Mouse (Mus musculus) myocyte (in vitro differentiated cells): ENCODE measurements around the gene Fyn. TPM values are rescaled to one million over a fixed set of nuclear protein-coding genes. Genes with fewer than 3 reads are reported as not detected.

Experiments
- H3K27me3 ChIP-seq: one replicate; pipeline ENCODE4 v1.6.1; 2011; ENCODE audit not compliant: control insufficient read depth, insufficient read depth, insufficient read length
- H3K36me3 ChIP-seq: one replicate; pipeline ENCODE4 v1.6.1; 2011; ENCODE audit not compliant: control insufficient read depth, insufficient read depth
- H3K4me2 ChIP-seq: one replicate; pipeline ENCODE4 v1.6.1; 2011; ENCODE audit warnings: low read depth, control low read depth
- H3K4me3 ChIP-seq: one replicate; pipeline ENCODE4 v1.5.1; 2011; ENCODE audit warnings: mild to moderate bottlenecking, control low read depth, moderate library complexity
- H3K79me2 ChIP-seq: one replicate; pipeline ENCODE4 v1.6.1; 2011; ENCODE audit not compliant: control insufficient read depth, insufficient read depth
- H3ac ChIP-seq: one replicate; pipeline ENCODE4 v1.6.1; 2011; ENCODE audit not compliant: control insufficient read depth, insufficient read length
- CEBPB ChIP-seq: IDR thresholded peaks from 2 replicates; pipeline ENCODE4 v1.6.1; 2011; ENCODE audit warnings: mild to moderate bottlenecking, moderate library complexity; ENCODE audit not compliant: poor library complexity, insufficient read depth, severe bottlenecking
- E2F4 ChIP-seq: IDR thresholded peaks from one replicate; pipeline ENCODE4 v1.6.1; 2011; ENCODE audit warnings: mild to moderate bottlenecking, control low read depth, moderate library complexity; ENCODE audit not compliant: insufficient read depth
- MAX ChIP-seq: IDR thresholded peaks from one replicate; pipeline ENCODE4 v1.6.1; 2011; ENCODE audit warnings: low read depth, mild to moderate bottlenecking, control low read depth
- MYOD1 ChIP-seq, 3 experiments: IDR thresholded peaks; one replicate each; pipeline ENCODE4 v1.6.1; 2011; ENCODE audit warnings: control low read depth in 2 of 3, low read depth in 2 of 3, mild to moderate bottlenecking in 2 of 3, moderate library complexity in 1 of 3; ENCODE audit not compliant: insufficient read length in 2 of 3, control insufficient read depth in 1 of 3
- MYOG ChIP-seq, 3 experiments: IDR thresholded peaks; one replicate each; pipeline ENCODE4 v1.6.1; 2011; ENCODE audit warnings: control low read depth in 2 of 3, low read depth in 2 of 3, mild to moderate bottlenecking in 2 of 3; ENCODE audit not compliant: insufficient read length in 2 of 3, control insufficient read depth in 1 of 3, insufficient read depth in 1 of 3
- POLR2A ChIP-seq: IDR thresholded peaks from one replicate; pipeline ENCODE4 v1.6.1; 2011; ENCODE audit warnings: low read depth, mild to moderate bottlenecking, control low read depth, moderate library complexity; ENCODE audit not compliant: insufficient read length
- POLR2AphosphoS2 ChIP-seq: IDR thresholded peaks from one replicate; pipeline ENCODE4 v1.6.1; 2011; ENCODE audit warnings: low read depth, control low read depth; ENCODE audit not compliant: insufficient read length
- REST ChIP-seq: IDR thresholded peaks from one replicate; pipeline ENCODE4 v1.6.1; 2011; ENCODE audit warnings: mild to moderate bottlenecking, control low read depth, moderate library complexity; ENCODE audit not compliant: insufficient read depth, insufficient read length
- SRF ChIP-seq: IDR thresholded peaks from one replicate; pipeline ENCODE4 v1.6.1; 2011; ENCODE audit warnings: low read depth; ENCODE audit not compliant: control insufficient read depth, insufficient read length
- TCF12 ChIP-seq: IDR thresholded peaks from one replicate; pipeline ENCODE4 v1.6.1; 2011; ENCODE audit warnings: mild to moderate bottlenecking, control low read depth; ENCODE audit not compliant: poor library complexity, insufficient read depth, severe bottlenecking
- TCF3 ChIP-seq: IDR thresholded peaks from one replicate; pipeline ENCODE4 v1.6.1; 2011; ENCODE audit warnings: low read depth, control low read depth; ENCODE audit not compliant: insufficient read length
- USF1 ChIP-seq: IDR thresholded peaks from one replicate; pipeline ENCODE4 v1.6.1; 2011; ENCODE audit warnings: low read depth, mild to moderate bottlenecking, control low read depth, moderate library complexity
- polyA plus RNA-seq: library from polyadenylated mRNA; unstranded; fragments of >200 nt; fragmentation: generic; extraction: Trizol; gene quantifications from one replicate; pipeline ENCODE4 v1.2.1, GENCODE M21; 2012; ENCODE audit warnings: missing spikeins

Gene Fyn
- polyA plus RNA-seq, 1 experiment = 148 TPM

DNA sequence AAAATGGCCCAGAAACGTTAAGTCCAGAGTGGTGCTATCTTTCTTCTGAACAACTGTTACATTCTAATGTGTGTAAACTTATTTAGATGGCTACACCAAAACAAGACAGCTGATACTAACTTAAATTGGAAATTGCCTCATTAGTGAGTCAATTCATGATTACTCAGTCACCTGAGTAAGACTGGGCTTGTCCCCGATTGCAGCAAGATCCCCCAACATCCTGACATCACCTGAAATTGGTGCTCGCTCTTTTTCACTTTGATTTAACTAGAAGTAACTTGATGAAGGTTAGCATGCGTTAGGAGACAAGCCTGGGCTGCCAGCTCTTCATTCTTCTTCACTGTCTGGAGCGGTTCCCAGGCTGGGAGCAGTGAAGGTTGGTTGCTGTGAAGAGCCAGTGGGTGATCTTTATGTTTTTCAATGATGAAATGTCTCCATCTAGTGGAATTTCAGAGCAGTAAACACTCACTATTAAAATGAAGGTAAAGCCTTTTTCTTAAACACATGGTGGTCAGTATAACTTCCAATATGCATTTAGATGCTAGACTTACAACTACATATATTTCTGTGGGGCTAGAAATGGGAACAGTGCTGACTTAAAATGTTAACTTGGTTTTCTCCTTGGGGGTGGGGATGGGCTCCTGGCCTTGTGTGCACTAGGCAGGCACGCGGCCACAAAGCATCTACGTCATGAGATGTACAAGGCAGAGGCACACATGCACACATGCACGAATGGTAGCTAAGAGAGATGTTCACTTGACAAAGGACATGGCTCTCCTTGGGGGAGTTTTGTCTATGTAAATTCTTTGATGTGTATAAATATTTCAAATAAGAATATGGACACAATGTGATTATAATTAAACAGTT is 151.7 kb downstream of the Fyn start:
- H3K4me2 ChIP-seq = no peak overlapping the region
- no peaks in the 10 kb centered on the region for H3K79me2 ChIP-seq
- no peaks in the 10 kb centered on the region for H3K27me3 ChIP-seq
- H3K4me3 ChIP-seq = no peak overlapping the region
- peaks cover 41% of the 10 kb centered on the region for H3K36me3 ChIP-seq
- peak; percentile 16 for TF ChIP-seq POLR2A
- TF ChIP-seq MYOD1 (IDR thresholded peaks at IDR 0.05; ENCODE audit: control insufficient read depth in 1 of 3, insufficient read length in 2 of 3, low read depth in 2 of 3) = no peak
- H3ac ChIP-seq = no peak overlapping the region

DNA sequence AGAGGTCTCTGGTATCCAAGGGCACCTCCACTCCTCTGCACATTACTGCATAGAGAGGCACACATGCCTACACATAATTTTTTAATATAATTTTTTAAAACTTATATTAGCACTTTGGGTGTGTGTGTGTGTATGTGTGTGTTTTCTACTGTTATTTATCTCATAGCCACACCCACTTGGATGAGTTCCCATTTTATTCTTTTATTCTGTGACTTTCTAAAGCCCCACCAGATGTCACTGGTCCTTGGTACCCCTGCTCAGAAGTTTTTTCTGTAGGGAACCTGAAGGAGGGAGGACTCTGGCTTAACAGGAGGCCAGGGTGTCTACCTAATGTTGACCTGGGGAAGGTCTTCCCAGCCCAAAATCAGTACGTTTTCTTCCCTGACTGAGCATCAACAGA is 152.7 kb downstream of the Fyn start:
- TF ChIP-seq TCF12 (no peak), SRF (no peak), TCF3 (no peak), REST (no peak), CEBPB (no peak), MYOD1 (IDR thresholded peaks at IDR 0.05; ENCODE audit: control insufficient read depth in 1 of 3, insufficient read length in 2 of 3, low read depth in 2 of 3) (no peak), USF1 (no peak), E2F4 (no peak), MYOG (IDR thresholded peaks at IDR 0.05; ENCODE audit: control insufficient read depth in 1 of 3, insufficient read depth in 1 of 3, insufficient read length in 2 of 3, low read depth in 2 of 3) (no peak), MAX (no peak), POLR2A (no peak), POLR2AphosphoS2 (no peak)

DNA sequence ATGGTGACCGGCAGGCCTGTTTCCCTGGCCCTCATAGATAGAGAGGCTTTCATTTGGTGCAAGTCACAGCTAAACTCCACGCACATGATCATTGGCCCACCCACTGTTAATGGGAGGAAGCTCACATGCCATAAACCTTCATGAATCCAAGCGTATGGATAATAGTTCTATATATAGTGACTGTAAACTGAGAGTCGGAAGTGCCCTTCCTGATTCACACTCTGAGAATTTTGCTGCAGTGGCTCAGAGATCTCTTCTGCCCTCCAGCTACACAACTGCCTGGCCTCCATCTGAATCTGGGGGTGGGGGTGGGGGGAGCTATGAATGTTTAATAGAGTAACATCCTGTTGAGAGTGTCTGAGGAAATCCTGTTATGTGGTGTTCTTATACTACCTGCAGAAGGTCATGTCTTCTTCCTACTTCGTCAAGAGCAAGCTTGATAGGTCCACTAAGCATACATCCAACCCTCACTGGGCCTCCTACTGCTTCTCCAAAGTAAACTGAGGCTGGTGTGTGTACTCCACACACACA is 153.3 kb downstream of the Fyn start:
- Histone ChIP-seq H3K4me3 (no peak overlapping the region), H3ac (no peak overlapping the region), H3K79me2 (no peaks in the 10 kb centered on the region), H3K36me3 (peaks cover 48% of the 10 kb centered on the region), H3K27me3 (no peaks in the 10 kb centered on the region), H3K4me2 (peak overlapping the region; percentile 16)
- no peak for TF ChIP-seq CEBPB
- TF ChIP-seq TCF12 = no peak
- no peak for TF ChIP-seq MAX
- no peak for TF ChIP-seq POLR2A
- TF ChIP-seq POLR2AphosphoS2 = no peak
- no peak for TF ChIP-seq TCF3
- no peak for TF ChIP-seq USF1
- TF ChIP-seq SRF = no peak
- no peak for TF ChIP-seq MYOD1 (IDR thresholded peaks at IDR 0.05; ENCODE audit: control insufficient read depth in 1 of 3, insufficient read length in 2 of 3, low read depth in 2 of 3)

More for the DNA sequence above, 152.7 kb downstream of the Fyn start:
- no peak overlapping the region for H3K4me3 ChIP-seq
- H3ac ChIP-seq = no peak overlapping the region
- no peaks in the 10 kb centered on the region for H3K79me2 ChIP-seq
- H3K27me3 ChIP-seq = no peaks in the 10 kb centered on the region
- H3K36me3 ChIP-seq = peaks cover 42% of the 10 kb centered on the region
- H3K4me2 ChIP-seq = peak overlapping the region; percentile 16

DNA sequence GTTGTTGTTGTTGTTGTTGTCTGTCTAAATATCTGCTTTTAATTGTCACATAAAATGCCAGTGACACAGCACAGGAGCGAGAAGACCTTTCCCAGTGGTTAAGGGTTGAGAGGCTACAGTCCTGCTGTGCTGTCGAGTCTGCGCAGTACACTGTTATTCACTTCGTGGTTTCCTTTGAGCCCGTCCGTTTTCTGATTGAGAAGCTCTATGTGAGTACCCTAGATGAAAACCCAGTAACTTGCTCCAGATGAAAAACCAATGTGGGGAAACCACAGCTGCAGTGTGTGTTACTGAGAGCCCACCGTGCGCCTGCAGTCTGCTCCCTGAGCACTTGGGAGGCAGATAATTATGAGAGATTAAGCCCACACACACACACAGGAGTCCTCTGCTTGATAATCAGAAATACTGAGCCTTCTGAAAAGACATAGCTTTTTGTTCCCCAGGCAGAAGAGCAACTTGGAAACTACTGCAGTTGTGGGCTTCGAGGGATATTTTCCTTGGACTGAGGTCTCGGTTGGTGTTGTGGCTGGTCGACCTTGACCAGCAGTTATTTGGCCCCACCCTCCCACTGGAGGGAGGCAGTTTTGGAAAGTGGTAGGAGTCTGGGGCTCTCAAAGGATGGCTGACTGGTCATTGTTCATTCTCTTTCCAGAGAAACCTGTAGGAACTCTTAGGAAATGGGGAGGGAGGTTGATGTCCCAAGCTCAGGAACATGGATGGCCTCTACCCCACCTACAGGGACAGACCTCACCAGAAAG is 154.4 kb downstream of the Fyn start:
- Histone ChIP-seq H3K36me3 (peaks cover 48% of the 10 kb centered on the region), H3K27me3 (no peaks in the 10 kb centered on the region), H3K4me3 (no peak overlapping the region), H3ac (no peak overlapping the region), H3K79me2 (no peaks in the 10 kb centered on the region), H3K4me2 (no peak overlapping the region)
- TF ChIP-seq TCF12 (no peak), SRF (no peak), POLR2A (no peak), MYOG (IDR thresholded peaks at IDR 0.05; ENCODE audit: control insufficient read depth in 1 of 3, insufficient read depth in 1 of 3, insufficient read length in 2 of 3, low read depth in 2 of 3) (no peak), MAX (no peak), POLR2AphosphoS2 (no peak), CEBPB (no peak), REST (no peak), TCF3 (no peak), MYOD1 (IDR thresholded peaks at IDR 0.05; ENCODE audit: control insufficient read depth in 1 of 3, insufficient read length in 2 of 3, low read depth in 2 of 3) (no peak), E2F4 (no peak), USF1 (no peak)
